Mouse (Mus musculus): ENCODE data around the gene Clns1a.

The Clns1a gene

GRCm38 (mm10) chr7:97728666-97729614 lies 32.5 kb downstream of the Clns1a start:
- no peak for DNase-seq (ENCODE audit: low read depth, low spot score)

GRCm38 (mm10) chr7:97730427-97730826 lies 34.0 kb downstream of the Clns1a start:
- DNase-seq (ENCODE audit: low read depth, low spot score) = no peak

GRCm38 (mm10) chr7:97733606-97734005 lies 37.2 kb downstream of the Clns1a start:
- no peak for DNase-seq (ENCODE audit: low read depth, low spot score)

GRCm38 (mm10) chr7:97735021-97735420 lies 38.6 kb downstream of the Clns1a start:
- DNase-seq (ENCODE audit: low read depth, low spot score) = no peak

- DNase-seq (ENCODE audit: low read depth, low spot score) = no peak
Measured at GRCm38 (mm10) chr7:97735886-97736420, 39.5 kb downstream of the Clns1a start.

GRCm38 (mm10) chr7:97737256-97737637 lies 40.8 kb downstream of the Clns1a start:
- DNase-seq (ENCODE audit: low read depth, low spot score) = no peak

GRCm38 (mm10) chr7:97737638-97738456 lies 41.4 kb downstream of the Clns1a start, which contains the start of gene Aqp11:
Gene Aqp11 (minus strand): TSS chr7:97738289.
- no peak for DNase-seq (ENCODE audit: low read depth, low spot score)

GRCm38 (mm10) chr7:97740948-97741347 lies 44.5 kb downstream of the Clns1a start:
- DNase-seq (ENCODE audit: low read depth, low spot score) = no peak

GRCm38 (mm10) chr7:97741756-97742291 lies 45.4 kb downstream of the Clns1a start:
- DNase-seq (ENCODE audit: low read depth, low spot score) = no peak

GRCm38 (mm10) chr7:97745299-97745698 lies 48.9 kb downstream of the Clns1a start:
- no peak for DNase-seq (ENCODE audit: low read depth, low spot score)

GRCm38 (mm10) chr7:97747176-97747707 lies 50.8 kb downstream of the Clns1a start:
- no peak for DNase-seq (ENCODE audit: low read depth, low spot score)

- DNase-seq (ENCODE audit: low read depth, low spot score) = no peak
Measured at GRCm38 (mm10) chr7:97747787-97748497, 51.5 kb downstream of the Clns1a start.

- DNase-seq (ENCODE audit: low read depth, low spot score) = no peak
Measured at GRCm38 (mm10) chr7:97748527-97749206, 52.2 kb downstream of the Clns1a start.

GRCm38 (mm10) chr7:97749207-97750190 lies 53.1 kb downstream of the Clns1a start:
- no peak for DNase-seq (ENCODE audit: low read depth, low spot score)

GRCm38 (mm10) chr7:97756967-97757881 lies 60.8 kb downstream of the Clns1a start:
- no peak for DNase-seq (ENCODE audit: low read depth, low spot score)

GRCm38 (mm10) chr7:97764591-97764990 lies 68.2 kb downstream of the Clns1a start:
- no peak for DNase-seq (ENCODE audit: low read depth, low spot score)

- no peak for DNase-seq (ENCODE audit: low read depth, low spot score)
Measured at GRCm38 (mm10) chr7:97765181-97765962, 68.9 kb downstream of the Clns1a start.

All from WW6 (cell line).